Mouse (Mus musculus) T-helper 2 cell (primary cell): ENCODE measurements around the gene Hes5.

Experiments used
- in situ Hi-C: fragments of 300-600 bp; cut with MboI, MseI; formaldehyde crosslinking; loops from one replicate; pipeline ENCODE4 v1.15.1; 2025; ENCODE audit warnings: high pct_unique_total_duplicates

The Hes5 gene

DNA sequence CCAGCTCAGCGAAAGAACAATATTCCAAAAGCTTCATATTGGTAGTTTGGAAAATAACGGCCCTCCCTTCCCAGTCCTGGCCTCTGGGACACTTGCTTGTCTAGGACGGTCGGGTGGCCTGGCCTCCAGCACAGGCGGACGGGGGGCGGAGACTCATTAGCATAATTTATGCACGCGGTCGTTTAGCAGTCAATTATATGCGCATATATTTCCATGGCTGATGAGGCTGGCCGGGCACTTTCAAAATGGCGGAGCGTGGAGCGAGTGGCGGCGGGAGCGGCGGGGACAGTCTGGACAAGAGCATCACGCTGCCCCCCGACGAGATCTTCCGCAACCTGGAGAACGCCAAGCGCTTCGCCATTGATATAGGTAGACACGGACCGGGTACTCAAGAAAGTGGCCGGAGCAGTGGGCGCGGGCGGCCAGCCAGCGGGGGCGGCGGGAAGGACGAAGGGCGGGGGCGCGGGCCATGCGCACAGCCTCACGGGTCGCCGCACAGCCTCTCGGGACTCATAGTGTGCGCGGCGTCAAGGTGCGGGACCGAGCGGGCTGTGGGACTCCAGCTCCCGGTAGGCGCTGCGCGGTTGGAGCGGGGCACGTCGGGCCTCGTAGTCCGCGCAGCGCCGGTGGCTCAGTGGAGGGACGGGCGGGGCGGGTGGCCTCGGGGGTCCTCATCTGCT lies 3.3 kb downstream of the Hes5 start, which contains the start of gene Pank4:
TSS of gene Pank4 (plus strand) at position 223 of the 680 bp plus-strand sequence.
- in situ Hi-C loops: no loop called here

DNA sequence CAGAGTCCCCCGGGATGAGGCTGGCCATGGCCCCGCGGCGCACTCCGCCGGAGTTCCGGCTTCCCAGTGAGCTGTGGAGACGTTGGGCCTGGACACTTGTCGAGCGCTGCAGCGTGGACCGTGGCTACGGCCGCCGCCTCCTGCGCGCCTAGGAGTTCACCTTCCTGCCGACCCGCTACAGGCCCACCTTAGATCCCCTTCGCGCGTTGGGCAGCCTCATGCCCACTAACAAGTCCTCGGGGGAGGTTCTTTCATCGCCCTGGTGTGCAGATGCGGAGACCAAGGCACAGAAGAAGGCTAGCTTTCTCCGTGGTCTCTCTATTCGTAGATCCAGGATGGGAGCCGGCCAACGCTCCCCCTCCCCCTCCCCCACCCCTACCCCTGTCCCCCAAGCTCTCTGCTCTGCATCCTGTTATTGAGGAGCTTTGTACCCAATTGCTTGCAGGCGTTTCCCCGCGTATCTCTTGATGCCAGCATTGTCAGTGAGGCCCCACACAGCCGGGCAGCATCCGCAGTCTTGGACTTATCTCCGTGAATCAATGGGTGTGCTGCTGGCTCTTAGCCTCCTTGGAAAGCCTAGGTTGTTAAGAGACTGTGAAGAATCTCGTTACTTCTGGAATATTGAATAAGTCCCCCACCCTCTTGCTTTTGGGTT lies 4.0 kb downstream of the Hes5 start:
- in situ Hi-C loops: loop anchor here (5.0 kb wide), 1 partner anchor 92 kb away; no protein-coding TSS in a partner anchor

DNA sequence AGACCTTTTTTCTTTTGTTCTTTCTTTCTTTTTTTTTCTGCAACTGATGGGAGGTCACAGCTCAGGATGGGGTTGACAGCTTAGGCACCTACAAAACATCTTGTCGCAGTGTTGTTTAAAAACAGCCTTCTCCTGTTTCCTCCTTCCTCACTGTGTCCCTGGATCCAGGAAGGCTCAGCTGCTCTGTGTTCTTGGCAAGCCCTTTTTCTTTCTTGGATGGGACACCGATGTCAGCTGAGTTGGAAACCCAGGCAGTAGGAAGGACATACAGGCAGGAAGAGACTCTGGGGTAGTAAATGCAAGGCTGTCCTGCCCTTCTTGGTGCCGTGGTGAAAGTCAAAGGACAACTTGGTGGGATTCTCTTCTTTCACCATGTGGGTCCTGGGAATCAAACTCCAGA lies 5.1 kb downstream of the Hes5 start:
- in situ Hi-C loops: loop anchor here (5.0 kb wide), 1 partner anchor 94 kb away; no protein-coding TSS in a partner anchor

DNA sequence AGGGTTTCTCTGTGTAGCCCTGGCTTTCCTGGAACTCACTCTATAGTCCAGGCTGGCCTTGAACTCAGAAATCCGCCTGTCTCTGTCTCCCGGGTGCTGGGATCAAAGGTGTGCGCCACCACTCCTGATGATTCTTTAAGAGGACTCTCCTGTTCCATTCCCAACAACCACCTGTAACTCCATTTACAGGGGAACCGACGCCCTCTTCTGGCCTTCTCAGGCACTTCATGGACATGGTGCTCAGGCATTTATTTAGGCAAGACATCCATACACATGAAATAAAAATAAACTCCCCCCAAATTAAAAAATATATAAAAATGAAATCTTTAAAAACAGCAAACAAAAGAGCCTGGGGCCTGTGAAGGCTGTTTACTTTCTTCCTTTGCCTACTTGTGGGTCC lies 6.5 kb downstream of the Hes5 start:
- in situ Hi-C loops: loop anchor here (5.0 kb wide), 1 partner anchor 95 kb away; no protein-coding TSS in a partner anchor

DNA sequence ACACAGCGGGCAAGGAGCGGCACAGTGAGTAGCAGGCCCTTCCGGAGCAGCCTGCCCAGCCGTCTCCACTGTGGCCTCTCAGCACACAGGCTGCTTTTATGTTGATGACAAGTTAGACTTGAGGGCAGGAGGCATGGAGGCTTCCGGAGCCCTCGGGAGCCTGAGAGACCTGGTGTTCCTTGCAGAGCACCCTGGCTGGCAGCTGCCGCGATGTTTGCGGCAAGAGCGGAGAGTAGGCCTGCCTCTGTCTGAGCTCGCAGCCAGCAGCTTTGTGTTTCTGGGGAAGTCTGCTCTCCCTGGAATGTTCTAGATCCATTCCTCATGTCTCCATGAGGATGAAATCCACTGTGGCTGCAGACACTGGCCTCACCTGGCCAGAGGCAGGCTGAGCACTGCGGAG lies 11.8 kb downstream of the Hes5 start:
- in situ Hi-C loops: no loop called here

DNA sequence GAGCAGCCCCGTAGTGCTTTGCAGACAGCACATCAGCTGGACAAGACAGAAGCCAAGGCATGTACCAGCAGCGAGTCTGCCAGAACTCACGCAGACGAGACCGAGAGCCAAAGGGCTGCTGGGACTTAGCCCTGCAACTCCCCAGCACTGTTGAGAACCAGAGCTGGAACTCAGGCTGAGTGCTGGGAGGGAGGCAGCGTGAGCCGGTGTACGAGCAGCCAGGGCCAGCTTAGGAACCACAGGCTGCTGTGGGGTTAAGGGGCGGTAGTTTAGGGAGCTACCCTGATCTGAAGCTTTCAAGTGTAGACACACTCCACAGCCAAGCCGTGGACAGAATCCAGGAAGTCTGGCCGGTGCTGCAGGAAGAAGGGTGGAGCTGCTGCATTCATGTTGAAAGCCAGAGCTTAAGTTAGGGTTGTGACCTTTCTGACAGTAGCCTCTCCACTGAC lies 13.5 kb downstream of the Hes5 start:
- in situ Hi-C loops: no loop called here

DNA sequence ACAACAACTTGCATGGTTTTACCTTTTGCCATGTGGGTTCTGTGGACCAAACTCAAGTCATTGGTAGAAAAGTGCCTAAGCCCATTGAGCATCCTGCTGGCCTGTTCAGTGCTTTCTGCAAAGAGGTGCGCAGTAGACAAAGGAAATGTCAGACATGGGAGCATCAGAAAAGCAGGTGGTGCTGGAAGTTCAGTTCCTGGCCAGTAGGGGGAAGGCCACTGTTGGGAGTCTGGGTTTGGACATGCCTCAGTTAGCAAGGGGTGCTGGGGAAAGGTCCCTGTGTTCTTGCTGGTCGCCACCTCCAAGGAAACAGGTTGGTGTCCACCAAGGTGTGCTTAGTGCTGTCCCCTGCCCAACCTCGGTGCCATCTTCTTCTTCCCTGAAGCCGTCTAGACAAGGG lies 19.4 kb downstream of the Hes5 start:
- in situ Hi-C loops: loop anchor here (10.0 kb wide), 1 partner anchor 85 kb away; the partner anchor contains the start of gene Pex10

DNA sequence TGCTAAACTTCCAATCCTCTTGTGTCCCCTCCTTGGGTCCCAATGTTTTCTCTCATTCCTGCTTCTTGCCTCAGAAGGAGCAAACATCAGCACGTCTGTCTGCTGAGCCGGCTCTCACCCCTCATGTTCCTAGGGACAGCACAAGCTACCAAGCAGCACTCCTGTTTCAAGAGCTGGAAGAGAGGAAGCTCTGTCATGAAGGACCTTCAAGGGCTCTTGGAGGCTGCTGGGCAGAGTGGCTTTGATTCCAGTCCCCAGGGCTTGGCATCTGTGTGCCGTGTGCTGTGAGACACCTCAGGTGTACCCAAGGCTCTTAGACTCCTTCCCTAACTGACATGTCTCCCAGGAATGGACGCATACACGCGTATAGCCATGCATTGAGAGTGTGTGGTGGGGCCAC lies 20.4 kb downstream of the Hes5 start:
- in situ Hi-C loops: loop anchor here (10.0 kb wide), 1 partner anchor 84 kb away; the partner anchor contains the start of gene Pex10

DNA sequence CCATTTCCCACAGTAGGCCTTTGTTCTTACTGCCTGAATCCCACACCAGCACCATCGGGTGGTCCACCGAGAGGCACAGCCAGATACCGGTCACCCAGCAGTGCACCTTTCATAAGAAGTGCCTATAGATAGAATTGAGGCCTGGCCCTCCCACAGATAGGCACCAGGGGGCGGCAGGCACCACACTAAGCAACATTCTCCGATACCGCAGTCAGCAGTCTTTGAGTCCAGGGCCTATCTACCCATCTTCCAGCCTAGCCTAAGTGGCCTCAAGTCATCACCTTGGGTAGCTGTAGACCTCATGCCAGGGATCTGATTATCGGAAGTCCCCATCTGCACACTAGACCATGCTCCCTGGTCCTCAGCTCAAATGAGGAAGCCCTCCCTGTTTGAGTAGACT lies 20.8 kb downstream of the Hes5 start:
- in situ Hi-C loops: loop anchor here (10.0 kb wide), 1 partner anchor 83 kb away; the partner anchor contains the start of gene Pex10

DNA sequence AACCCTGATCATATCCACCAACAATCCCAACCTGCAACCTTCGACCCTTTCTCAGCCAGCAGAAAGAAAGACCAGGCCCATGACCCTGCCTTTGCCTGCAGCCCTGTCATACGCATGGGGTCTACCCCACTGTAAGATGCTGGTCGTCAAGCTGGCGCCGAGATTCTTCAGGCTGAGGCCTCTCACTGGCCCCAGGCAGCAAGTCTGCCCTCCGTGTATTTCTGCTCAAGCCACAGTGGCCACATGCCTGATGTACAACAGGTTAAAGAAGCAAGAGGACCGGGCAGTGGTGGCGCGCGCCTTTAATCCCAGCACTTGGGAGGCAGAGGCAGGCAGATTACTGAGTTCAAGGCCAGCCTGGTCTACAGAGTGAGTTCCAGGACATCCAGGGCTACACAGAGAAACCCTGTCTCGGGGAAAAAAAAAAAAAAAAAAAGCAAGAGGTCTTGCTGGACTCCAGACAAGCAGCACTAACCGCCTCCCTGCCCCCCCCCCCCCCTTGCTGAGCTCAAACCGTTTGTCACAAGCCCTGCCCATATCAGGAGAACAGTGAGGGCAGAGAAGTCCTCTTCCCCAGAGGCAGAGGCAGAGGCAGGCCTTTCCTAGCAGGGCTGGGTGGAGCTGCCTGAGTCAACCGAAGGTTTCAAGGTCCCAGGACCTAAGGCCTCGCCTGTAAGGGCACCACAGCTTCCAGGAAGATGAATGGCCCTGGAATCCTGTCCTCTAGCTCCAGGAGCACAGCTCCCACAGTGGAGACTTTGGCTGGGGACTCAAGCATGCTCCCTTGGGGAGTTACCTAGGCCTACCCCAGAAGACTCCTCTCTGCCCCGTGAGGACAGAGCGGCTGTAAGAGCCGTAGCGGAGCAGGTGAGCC lies 21.8 kb downstream of the Hes5 start:
- in situ Hi-C loops: loop anchor here (10.0 kb wide), 1 partner anchor 82 kb away; the partner anchor contains the start of gene Pex10

DNA sequence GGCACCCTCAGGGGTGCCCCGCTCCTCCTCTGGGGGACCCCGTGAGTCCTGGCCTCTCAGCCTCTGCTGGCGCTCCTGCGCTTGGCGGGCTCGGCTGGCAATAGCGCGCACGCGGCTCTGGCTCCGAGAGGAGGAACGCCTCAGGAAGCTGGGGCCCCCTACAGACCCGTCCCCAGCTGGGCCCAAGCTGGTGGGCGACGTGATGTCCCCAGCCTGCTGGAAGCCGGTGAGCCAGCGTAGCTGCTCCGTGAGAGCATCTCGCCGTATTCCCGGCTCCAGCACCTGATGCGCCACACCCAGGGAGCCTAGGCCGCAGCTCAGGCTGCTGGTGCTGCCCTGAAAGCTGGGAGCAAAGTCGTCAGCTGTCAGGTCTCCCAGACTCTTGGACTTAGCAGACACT lies 23.0 kb downstream of the Hes5 start:
- in situ Hi-C loops: loop anchor here (10.0 kb wide), 1 partner anchor 81 kb away; the partner anchor contains the start of gene Pex10

DNA sequence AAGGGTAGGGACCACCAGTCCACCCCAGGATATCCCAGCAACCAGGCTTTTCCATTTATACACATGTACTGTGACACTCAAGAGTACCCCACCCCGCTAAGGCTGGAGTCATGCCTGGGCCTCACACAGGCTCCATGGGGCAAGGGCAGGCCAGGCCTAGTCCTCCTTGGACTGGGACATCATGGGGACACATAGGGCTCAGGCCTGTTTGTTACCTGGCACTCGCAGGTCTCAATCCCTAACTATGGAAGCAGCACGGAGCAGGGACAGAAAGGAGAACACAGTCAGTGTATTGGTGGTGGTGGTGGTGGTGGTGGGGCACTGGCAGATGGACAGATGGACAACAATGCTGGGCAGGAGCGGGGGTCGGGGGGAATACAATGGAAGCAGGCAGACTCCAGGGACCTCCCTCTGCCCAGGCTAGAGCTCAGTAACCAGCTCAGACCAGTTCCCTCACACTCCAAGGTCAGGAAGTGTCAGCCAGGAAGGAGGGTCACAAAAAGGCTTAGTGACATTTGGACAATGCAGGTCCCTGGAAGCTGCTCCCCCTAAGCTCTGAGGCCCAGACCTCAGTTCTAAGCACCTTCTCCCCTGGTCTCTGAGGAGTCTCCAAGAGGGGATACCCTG lies 24.5 kb downstream of the Hes5 start:
- in situ Hi-C loops: loop anchor here (10.0 kb wide), 1 partner anchor 80 kb away; the partner anchor contains the start of gene Pex10

DNA sequence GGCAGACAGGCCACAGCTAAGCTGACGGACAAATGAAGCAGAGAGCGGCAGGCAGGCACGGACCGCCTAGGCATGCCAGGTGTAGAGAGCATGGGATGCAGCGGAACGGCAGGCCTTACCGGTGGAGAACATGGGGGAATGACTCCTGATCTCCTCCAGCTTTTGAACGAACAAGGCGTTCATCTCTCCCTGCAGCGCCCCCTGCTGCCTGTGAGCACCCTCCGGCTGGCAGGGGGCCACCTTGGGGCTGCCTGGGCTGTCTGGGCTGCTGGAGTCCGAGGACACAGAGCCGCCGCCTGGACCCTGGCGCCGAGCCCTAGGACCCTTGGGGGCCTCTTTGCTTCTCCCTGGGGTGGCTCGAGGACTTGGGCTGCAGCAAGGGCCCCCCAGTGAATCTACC lies 25.4 kb downstream of the Hes5 start:
- in situ Hi-C loops: loop anchor here (10.0 kb wide), 1 partner anchor 79 kb away; the partner anchor contains the start of gene Pex10

DNA sequence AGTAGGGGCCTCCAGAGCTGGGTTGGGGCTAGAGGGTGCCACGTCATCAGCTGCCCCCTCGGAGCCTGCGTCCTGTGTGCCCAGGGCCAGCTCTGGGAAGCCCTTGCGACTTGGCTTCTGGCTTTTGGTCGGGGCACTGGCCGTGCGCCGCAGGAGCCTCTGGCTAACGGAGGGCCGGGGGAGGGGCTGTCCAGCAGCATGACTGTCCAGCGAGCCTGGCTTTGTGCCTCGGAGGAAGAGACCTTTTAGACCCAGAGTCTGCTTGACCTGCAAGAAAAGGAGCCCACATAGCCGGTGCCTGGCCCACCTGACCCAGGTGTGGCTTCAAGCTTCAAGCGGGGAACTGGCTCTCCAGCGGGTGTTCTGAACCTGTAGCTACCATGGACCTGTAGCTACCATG lies 26.0 kb downstream of the Hes5 start:
- in situ Hi-C loops: loop anchor here (10.0 kb wide), 1 partner anchor 78 kb away; the partner anchor contains the start of gene Pex10

DNA sequence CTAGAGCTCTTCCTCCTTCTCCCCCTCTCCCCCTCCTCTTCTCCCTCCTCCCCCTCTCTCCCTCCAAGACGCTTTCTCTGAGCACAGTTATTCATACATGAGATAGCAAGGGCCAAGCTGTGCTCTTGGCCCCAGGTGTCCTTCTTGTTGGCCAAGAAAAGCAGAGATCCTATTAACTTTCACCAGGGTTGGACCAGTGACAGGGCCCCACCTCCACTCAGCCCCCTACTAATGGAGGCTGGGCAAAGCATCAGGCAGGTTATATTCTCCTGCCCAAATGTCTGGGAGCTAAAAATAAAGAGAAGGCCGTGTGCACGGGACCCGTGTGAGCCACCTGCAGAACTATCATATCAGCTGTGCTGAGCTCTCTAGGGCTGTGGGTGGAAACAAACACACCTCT lies 34.2 kb downstream of the Hes5 start:
- in situ Hi-C loops: no loop called here

DNA sequence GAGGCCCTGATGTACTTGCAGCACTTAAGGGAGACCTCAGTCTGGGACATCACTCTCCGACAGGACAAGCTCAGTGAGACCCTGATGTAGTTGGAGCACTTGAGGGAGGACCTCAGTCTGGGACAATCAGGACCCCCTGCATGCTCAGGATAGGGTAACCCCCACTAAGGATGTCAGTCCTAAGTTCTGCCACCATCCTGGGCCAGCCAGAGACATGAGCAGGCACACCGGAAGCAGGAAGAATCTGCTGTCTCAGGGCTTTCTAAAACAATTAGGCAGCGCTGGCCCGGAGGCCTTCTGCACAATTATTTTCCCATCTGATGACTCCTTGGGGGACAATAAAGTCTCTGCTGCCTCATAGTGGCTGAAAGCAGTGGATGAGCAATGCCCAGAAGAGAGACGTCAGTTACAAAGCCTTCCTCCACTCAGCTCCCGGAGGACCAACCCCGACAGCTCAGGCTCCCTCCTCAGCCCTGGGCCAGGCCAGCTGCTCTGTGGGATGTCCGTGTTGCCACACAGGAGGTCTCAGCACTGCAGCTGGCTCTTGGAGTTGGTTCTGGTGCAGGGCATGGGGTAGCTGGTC lies 35.9 kb downstream of the Hes5 start:
- in situ Hi-C loops: no loop called here

DNA sequence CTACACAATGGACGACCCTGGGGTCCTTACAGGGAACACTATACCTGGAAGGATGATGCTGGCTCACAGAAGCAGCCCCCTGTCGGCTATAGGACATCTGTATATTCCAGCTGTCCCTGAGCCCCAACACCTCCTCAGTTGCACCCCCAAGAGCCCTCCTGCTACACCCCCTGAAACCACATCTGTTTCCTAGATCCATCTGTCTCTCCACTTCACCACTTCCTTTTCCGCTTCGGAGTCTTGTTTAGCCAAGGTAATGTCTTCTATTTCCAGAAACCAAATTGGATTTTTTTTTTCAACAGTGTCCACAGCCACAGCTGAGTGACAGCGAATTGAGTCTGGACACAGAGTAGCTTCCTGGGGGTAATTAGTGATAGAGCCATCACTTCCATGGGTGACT lies 38.7 kb downstream of the Hes5 start:
- in situ Hi-C loops: no loop called here

DNA sequence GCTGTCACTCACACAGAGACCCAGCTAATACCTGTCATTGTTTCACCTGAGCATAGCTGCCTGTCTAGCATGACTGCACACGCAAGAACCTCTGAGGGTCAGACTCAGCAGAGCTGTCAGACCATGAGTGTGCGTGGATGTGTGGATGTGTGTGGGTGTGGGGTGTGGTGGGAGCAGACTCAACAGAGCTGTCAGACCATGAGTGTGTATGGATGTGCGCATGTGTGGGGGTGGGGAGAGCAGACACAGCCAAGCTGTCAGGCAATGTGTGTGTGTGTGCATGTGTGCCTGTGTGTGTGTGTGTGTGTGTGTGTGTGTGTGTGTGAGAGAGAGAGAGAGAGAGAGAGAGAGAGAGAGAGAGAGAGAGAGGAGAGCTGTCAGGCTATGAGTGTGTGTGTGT lies 44.6 kb downstream of the Hes5 start:
- in situ Hi-C loops: no loop called here

DNA sequence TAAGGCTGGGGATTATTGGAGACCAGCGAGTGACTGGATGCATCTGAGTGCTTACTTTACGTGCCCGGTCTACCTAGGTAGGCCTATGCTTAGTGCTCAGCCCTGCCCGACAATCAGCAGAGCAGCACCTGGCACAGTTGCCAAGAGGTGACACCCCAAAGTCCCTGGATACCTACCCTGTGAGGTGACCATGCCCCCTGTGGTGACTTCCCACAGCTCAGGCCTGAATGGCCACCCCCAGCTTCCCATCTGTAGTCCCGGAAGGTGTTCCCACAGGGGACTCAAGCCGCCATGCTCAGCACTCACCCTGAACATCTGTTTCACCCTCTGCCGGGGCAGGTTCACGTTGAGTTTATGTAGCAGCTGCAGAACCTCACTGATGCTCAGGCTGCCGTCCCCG lies 45.6 kb downstream of the Hes5 start:
- in situ Hi-C loops: no loop called here

DNA sequence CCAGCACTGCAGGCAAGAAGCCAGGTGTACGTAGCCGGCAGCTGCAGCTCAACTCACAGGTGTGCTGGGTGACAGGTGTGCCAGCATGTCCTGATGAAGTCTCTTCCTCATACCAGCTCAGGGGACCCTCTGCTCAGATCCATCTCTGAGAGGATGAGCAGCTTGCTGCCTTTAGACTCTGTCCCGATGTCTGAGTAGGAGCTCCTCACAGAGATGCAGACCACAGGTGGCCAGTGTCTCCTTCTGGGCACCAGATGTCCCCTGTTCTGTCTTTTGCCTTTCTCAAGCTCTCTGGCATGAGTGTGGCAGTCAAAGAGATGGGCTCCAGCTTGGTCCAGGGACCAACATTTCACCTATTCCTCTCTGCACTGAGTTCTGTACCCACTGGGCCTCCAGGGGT lies 46.9 kb downstream of the Hes5 start:
- in situ Hi-C loops: no loop called here

DNA sequence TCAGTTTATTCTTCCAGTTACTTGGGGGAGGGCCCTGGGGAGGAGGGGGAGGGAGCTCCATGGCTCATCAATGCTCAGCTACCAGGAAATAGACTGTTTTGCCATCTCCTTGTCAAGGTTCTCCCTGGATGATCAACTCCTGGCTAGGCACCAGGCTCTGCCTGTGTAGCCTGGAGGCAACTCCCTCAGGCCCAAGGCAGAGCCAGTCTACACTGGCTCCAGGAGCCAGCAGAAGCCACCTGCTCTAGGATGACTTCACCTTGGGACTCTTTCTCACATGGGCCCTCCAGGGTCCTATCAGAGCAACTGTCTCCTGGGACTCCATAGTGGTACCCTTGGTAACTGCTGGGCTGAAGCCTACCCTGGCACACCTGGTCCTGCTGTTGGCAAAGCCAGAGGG lies 47.4 kb downstream of the Hes5 start:
- in situ Hi-C loops: no loop called here
